20 mouse cellular contexts compared by ENCODE assay signal in the genomic region with DNA sequence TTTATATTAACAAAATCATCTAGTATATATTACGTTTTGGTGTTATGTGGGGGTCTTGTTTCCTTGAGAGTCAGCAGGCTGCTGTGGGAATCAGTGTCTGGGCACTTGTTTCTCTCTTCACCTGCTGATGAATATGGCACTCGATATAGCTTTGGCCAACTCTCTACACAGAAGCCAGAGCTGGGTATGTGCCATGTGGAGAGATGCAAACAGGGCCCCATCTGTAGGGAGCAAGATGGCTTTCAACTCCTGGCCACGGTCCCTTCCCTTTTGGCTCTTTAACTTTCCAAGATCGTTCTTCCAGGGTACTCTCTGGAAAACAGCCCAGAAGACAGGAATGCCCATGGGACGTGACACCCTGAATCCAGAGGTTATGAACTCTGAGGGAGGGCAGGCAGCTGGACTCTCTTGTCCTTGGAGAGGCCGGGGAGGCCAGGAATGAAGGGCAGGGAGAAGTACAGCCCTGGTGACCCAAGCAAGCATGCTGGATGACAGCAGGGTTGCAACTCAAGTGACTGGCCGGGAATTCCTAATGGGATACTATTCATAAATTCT.
A peak's percentile ranks its signal among the peaks of the same experiment; 100 is the strongest.
DNase-seq lines count a peak whose midpoint lies in the region; ATAC-seq lines count a peak whose summit lies in the region.
"Had no signal": no experiment of that assay in that cellular context is flagged by ENCODE, and none has a peak within 500 bp of the region (broad histone marks: within the 10 kb centered on the region; RNA-seq: fewer than 3 reads in every experiment).

No protein-coding gene starts in this region.

- no peak overlapping the region for H3K9ac ChIP-seq in kidney, embryonic 16.5 days (replicated peaks; ENCODE audit: low read length)
- H3K9ac ChIP-seq: embryonic facial prominence, embryonic 13.5 days; hindbrain, embryonic 12.5 days had no signal

- ATAC-seq in cerebellum, adult (ENCODE audit: insufficient number of reproducible peaks, low FRiP score, low TSS enrichment) = no peak
- no peak for ATAC-seq in kidney, embryonic 16.5 days (ENCODE audit: low FRiP score, low TSS enrichment)
- ATAC-seq: forebrain, embryonic 14.5 days; inflammation-experienced regulatory T-cells, adult 6 months had no signal

- no peaks in the 10 kb centered on the region; the same call in 1 of the 2 replicates for H3K4me1 ChIP-seq in kidney, embryonic 16.5 days (ENCODE audit: insufficient read depth, low read length)

- 71% methylated on average over 7 of the region's 7 CpGs for WGBS in kidney, embryonic 16.5 days

- intact Hi-C loops in gastrocnemius, postnatal 14 days (cut with DNase I; ENCODE audit: low total_unique reads) = no loop called here

- H3K27ac ChIP-seq in kidney, embryonic 16.5 days (ENCODE audit: low read length) = no peak overlapping the region
- H3K27ac ChIP-seq: embryonic facial prominence, embryonic 13.5 days; hindbrain, embryonic 12.5 days had no signal

- no peaks in the 10 kb centered on the region for H3K9me3 ChIP-seq in kidney, embryonic 16.5 days (ENCODE audit: low read length)
- H3K9me3 ChIP-seq: embryonic facial prominence, embryonic 13.5 days; hindbrain, embryonic 12.5 days had no signal

- H3K36me3 ChIP-seq in kidney, embryonic 16.5 days (ENCODE audit: insufficient read depth, low read length) = peaks cover 2% of the 10 kb centered on the region; the same call in 1 of the 2 replicates

- no peak overlapping the region for H3K4me3 ChIP-seq in kidney, embryonic 16.5 days (ENCODE audit: low read length)
- H3K4me3 ChIP-seq: embryonic facial prominence, embryonic 13.5 days; hindbrain, embryonic 12.5 days; myocyte had no signal

- DNase-seq in cerebellum, adult 11-12 months = peak; percentile 38
- DNase-seq in kidney, adult 8-10 months = peak; percentile 55 to 65
- peak; percentile 82 to 88 for DNase-seq in cerebellum, postnatal 10 days
- DNase-seq in spleen, adult 12 weeks (ENCODE audit: low spot score) = no peak
- no peak for DNase-seq in gastrocnemius, postnatal 14 days
- DNase-seq: adrenal gland, postnatal 25 days; gastrocnemius, postnatal 25 days; layer of hippocampus, postnatal 36 days; lung, postnatal 14 days; midbrain, embryonic 14.5 days; thymus, postnatal 25 days had no signal

- H3K27me3 ChIP-seq in kidney, embryonic 16.5 days (ENCODE audit: insufficient read depth, low read length) = no peaks in the 10 kb centered on the region
- H3K27me3 ChIP-seq: CH12.LX; embryonic facial prominence, embryonic 13.5 days; hindbrain, embryonic 12.5 days had no signal

- no peak overlapping the region for H3K4me2 ChIP-seq in kidney, embryonic 16.5 days (replicated peaks; ENCODE audit: low read depth, low read length)
- H3K4me2 ChIP-seq: embryonic facial prominence, embryonic 13.5 days; hindbrain, embryonic 12.5 days; liver, embryonic 11.5 days had no signal

Comparison
In these comparisons a context has a peak if more than half of its experiments do, and no peak if none do; other contexts are left out.
1. DNase-seq: peak in cerebellum, adult 11-12 months (single experiment), kidney, adult 8-10 months (2 of 2) and cerebellum, postnatal 10 days (2 of 2); none in spleen, adult 12 weeks (single experiment) and gastrocnemius, postnatal 14 days (single experiment).